Mouse (Mus musculus) cerebellum, adult 2 months (tissue): ENCODE data around the gene Gh.
A peak's percentile ranks its signal among the peaks of the same experiment; 100 is the strongest.

Source experiments
- CTCF ChIP-seq: fragments of 200-500 bp; IDR thresholded peaks from 2 replicates; pipeline ENCODE4 v1.5.1; 2011; ENCODE audit warnings: low read depth, mild to moderate bottlenecking, control low read depth, low read length, moderate library complexity, borderline replicate concordance; ENCODE audit not compliant: insufficient read depth
- POLR2A ChIP-seq: fragments of 200-500 bp; IDR thresholded peaks from 2 replicates; pipeline ENCODE4 v1.6.1; 2011; ENCODE audit warnings: low read length, control low read depth, borderline replicate concordance; ENCODE audit not compliant: insufficient read depth

DNA sequence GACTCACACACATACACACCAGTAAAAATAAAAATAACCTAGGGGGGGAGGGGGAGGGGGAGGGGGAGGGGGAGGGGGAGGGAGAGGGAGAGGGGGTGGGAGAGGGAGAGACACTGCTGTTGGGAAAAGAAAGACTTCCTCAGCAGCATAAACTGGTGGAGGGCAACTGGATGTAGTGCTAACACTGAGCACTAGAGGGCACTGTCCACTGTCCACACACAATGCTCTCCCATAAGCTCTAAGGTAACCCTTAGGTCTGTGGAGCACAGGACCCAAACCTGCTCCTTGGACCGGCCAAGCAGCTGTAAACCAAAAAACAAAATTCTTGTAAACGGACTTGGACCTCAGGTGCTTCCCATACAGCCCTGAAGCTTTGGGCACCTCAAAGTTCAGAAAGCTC, 969 bp upstream of the Gh start:
- TF ChIP-seq CTCF, result peak; percentile 94
- TF ChIP-seq POLR2A, result no peak
